Mouse (Mus musculus) neural tube, embryonic 13.5 days (tissue): ENCODE data around the gene Banp. TPM values are rescaled to one million over a fixed set of nuclear protein-coding genes. Genes with fewer than 3 reads are reported as not detected.

Experiments
- ATAC-seq: fragments of 200-750 bp; cut with Nextera tagmentation; 2 replicates; pipeline ENCODE4 v1.8.0; 2017; ENCODE audit warnings: low read depth, mild to moderate bottlenecking, moderate TSS enrichment, moderate library complexity
- H3K27ac ChIP-seq: fragments of 300-500 bp; sonication (generic); replicated peaks from 2 replicates; pipeline ENCODE4 v1.5.1; 2015; ENCODE audit warnings: moderate library complexity, mild to moderate bottlenecking, inconsistent platforms
- H3K27me3 ChIP-seq: fragments of 300-500 bp; sonication (generic); 2 replicates; pipeline ENCODE4 v1.6.1; 2015; ENCODE audit warnings: mild to moderate bottlenecking, inconsistent platforms
- H3K36me3 ChIP-seq: fragments of 300-500 bp; sonication (generic); 2 replicates; pipeline ENCODE4 v1.6.1; 2015; ENCODE audit warnings: mild to moderate bottlenecking, inconsistent platforms
- H3K4me1 ChIP-seq: fragments of 300-500 bp; sonication (generic); replicated peaks from 2 replicates; pipeline ENCODE4 v1.6.1; 2015; ENCODE audit warnings: inconsistent platforms
- H3K4me2 ChIP-seq: fragments of 300-500 bp; sonication (generic); 2 replicates; pipeline ENCODE4 v1.6.1; 2015; ENCODE audit warnings: inconsistent platforms, mild to moderate bottlenecking, moderate library complexity
- H3K4me3 ChIP-seq: fragments of 300-500 bp; sonication (generic); 2 replicates; pipeline ENCODE4 v1.5.1; 2015; ENCODE audit warnings: mild to moderate bottlenecking, inconsistent platforms
- H3K9ac ChIP-seq: fragments of 300-500 bp; sonication (generic); 2 replicates; pipeline ENCODE4 v1.6.1; 2015; ENCODE audit warnings: moderate library complexity, mild to moderate bottlenecking, inconsistent platforms
- H3K9me3 ChIP-seq: fragments of 300-500 bp; sonication (generic); 2 replicates; pipeline ENCODE4 v1.6.1; 2016; ENCODE audit warnings: inconsistent platforms
- WGBS: fragments of 180-500 bp; shearing (Covaris S2); methylation state at CpG from one replicate; pipeline ENCODE4 v1.1.7; 2015; 5-methylcytosine and 5-hydroxymethylcytosine counted together
- polyA plus RNA-seq: library from polyadenylated mRNA; unstranded; fragments of >200 nt; fragmentation: Nextera tagmentation; extraction: Ambion mirVana; gene quantifications from 2 replicates; pipeline ENCODE4 v1.2.1, GENCODE M21; 2015

Banp gene
- polyA plus RNA-seq, 1 experiment from 2014 or later = 60.1 TPM

GRCm38 (mm10) chr8:121911400-121911799 is 38.1 kb upstream of the Banp start:
- Histone ChIP-seq H3K36me3 (no peaks in the 10 kb centered on the region), H3K27me3 (peaks cover 11% of the 10 kb centered on the region), H3K9me3 (no peaks in the 10 kb centered on the region), H3K4me3 (no peak overlapping the region), H3K9ac (no peak overlapping the region), H3K4me2 (no peak overlapping the region), H3K27ac (peak overlapping the region; percentile 42), H3K4me1 (peaks cover 9% of the 10 kb centered on the region)
- no peak for ATAC-seq
- WGBS = 89% methylated on average over 6 of the region's 6 CpGs

- 73% methylated on average over 7 of the region's 7 CpGs for WGBS
- peaks cover 11% of the 10 kb centered on the region for H3K27me3 ChIP-seq
- no peak overlapping the region for H3K4me3 ChIP-seq
- H3K36me3 ChIP-seq = no peaks in the 10 kb centered on the region
- ATAC-seq = no peak
- peak overlapping the region; percentile 42 for H3K27ac ChIP-seq
- no peak overlapping the region for H3K9ac ChIP-seq
- peaks cover 5% of the 10 kb centered on the region for H3K4me1 ChIP-seq
- H3K9me3 ChIP-seq = no peaks in the 10 kb centered on the region
- no peak overlapping the region for H3K4me2 ChIP-seq
These were observed 37.6 kb upstream of the Banp start for GRCm38 (mm10) chr8:121911987-121912386.

GRCm38 (mm10) chr8:121912831-121913230 is 36.7 kb upstream of the Banp start:
- Histone ChIP-seq H3K36me3 (no peaks in the 10 kb centered on the region), H3K27ac (peak overlapping the region; percentile 52; the same call in 1 of the 2 replicates), H3K27me3 (peaks cover 11% of the 10 kb centered on the region), H3K9me3 (no peaks in the 10 kb centered on the region), H3K4me2 (no peak overlapping the region), H3K9ac (no peak overlapping the region), H3K4me3 (no peak overlapping the region), H3K4me1 (peaks cover 3% of the 10 kb centered on the region)
- 67% methylated on average over 3 of the region's 3 CpGs for WGBS
- ATAC-seq = no peak

GRCm38 (mm10) chr8:121913378-121913777 is 36.2 kb upstream of the Banp start:
- Histone ChIP-seq H3K9me3 (no peaks in the 10 kb centered on the region), H3K4me3 (no peak overlapping the region), H3K27ac (no peak overlapping the region), H3K9ac (no peak overlapping the region), H3K4me1 (no peaks in the 10 kb centered on the region; the same call in 1 of the 2 replicates), H3K4me2 (no peak overlapping the region), H3K27me3 (peaks cover 11% of the 10 kb centered on the region), H3K36me3 (no peaks in the 10 kb centered on the region)
- WGBS = 78% methylated on average over 8 of the region's 8 CpGs
- ATAC-seq = no peak

- Histone ChIP-seq H3K27ac (no peak overlapping the region), H3K36me3 (no peaks in the 10 kb centered on the region), H3K9ac (no peak overlapping the region), H3K4me1 (peaks cover 22% of the 10 kb centered on the region), H3K9me3 (no peaks in the 10 kb centered on the region), H3K4me3 (no peak overlapping the region), H3K4me2 (no peak overlapping the region), H3K27me3 (no peaks in the 10 kb centered on the region)
- ATAC-seq = no peak
- 76% methylated on average over 4 of the region's 4 CpGs for WGBS
These were observed 30.4 kb upstream of the Banp start for GRCm38 (mm10) chr8:121919158-121919557.

GRCm38 (mm10) chr8:121919731-121920130 is 29.8 kb upstream of the Banp start:
- Histone ChIP-seq H3K9me3 (no peaks in the 10 kb centered on the region), H3K4me1 (peaks cover 22% of the 10 kb centered on the region), H3K36me3 (no peaks in the 10 kb centered on the region), H3K4me2 (no peak overlapping the region), H3K27me3 (no peaks in the 10 kb centered on the region), H3K27ac (peak overlapping the region; percentile 13; the same call in 1 of the 2 replicates), H3K9ac (no peak overlapping the region), H3K4me3 (no peak overlapping the region)
- no peak for ATAC-seq
- 26% methylated on average over 3 of the region's 3 CpGs for WGBS

GRCm38 (mm10) chr8:121921582-121921981 is 28.0 kb upstream of the Banp start:
- Histone ChIP-seq H3K4me3 (no peak overlapping the region), H3K4me1 (peaks cover 22% of the 10 kb centered on the region), H3K9me3 (no peaks in the 10 kb centered on the region), H3K9ac (no peak overlapping the region), H3K27ac (peak overlapping the region; percentile 67), H3K27me3 (no peaks in the 10 kb centered on the region), H3K36me3 (no peaks in the 10 kb centered on the region), H3K4me2 (no peak overlapping the region)
- ATAC-seq = no peak
- WGBS = 62% methylated on average over 8 of the region's 8 CpGs

- peaks cover 22% of the 10 kb centered on the region for H3K4me1 ChIP-seq
- H3K9ac ChIP-seq = no peak overlapping the region
- H3K4me3 ChIP-seq = no peak overlapping the region
- H3K9me3 ChIP-seq = no peaks in the 10 kb centered on the region
- no peaks in the 10 kb centered on the region for H3K36me3 ChIP-seq
- no peaks in the 10 kb centered on the region for H3K27me3 ChIP-seq
- WGBS = 66% methylated on average over 8 of the region's 8 CpGs
- no peak overlapping the region for H3K4me2 ChIP-seq
- peak overlapping the region; percentile 67 for H3K27ac ChIP-seq
- ATAC-seq = 0 out of 2 replicates have a peak, but pooled peaks have one; percentile 28
These were observed 27.4 kb upstream of the Banp start for GRCm38 (mm10) chr8:121922101-121922500.

GRCm38 (mm10) chr8:121924681-121925080 is 24.9 kb upstream of the Banp start:
- Histone ChIP-seq H3K4me3 (no peak overlapping the region), H3K4me1 (peaks cover 15% of the 10 kb centered on the region), H3K9me3 (no peaks in the 10 kb centered on the region), H3K9ac (no peak overlapping the region), H3K36me3 (no peaks in the 10 kb centered on the region), H3K27ac (no peak overlapping the region), H3K4me2 (no peak overlapping the region), H3K27me3 (no peaks in the 10 kb centered on the region)
- no peak for ATAC-seq
- 88% methylated on average over 5 of the region's 5 CpGs for WGBS

GRCm38 (mm10) chr8:121925624-121926023 is 23.9 kb upstream of the Banp start:
- WGBS = 28% methylated on average over 10 of the region's 10 CpGs
- ATAC-seq = 0 out of 2 replicates have a peak, but pooled peaks have one; percentile 13

GRCm38 (mm10) chr8:121926266-121926665 is 23.3 kb upstream of the Banp start:
- ATAC-seq = no peak
- no peaks in the 10 kb centered on the region for H3K9me3 ChIP-seq
- H3K27me3 ChIP-seq = no peaks in the 10 kb centered on the region
- 69% methylated on average over 8 of the region's 8 CpGs for WGBS
- H3K27ac ChIP-seq = no peak overlapping the region
- H3K4me2 ChIP-seq = no peak overlapping the region
- no peak overlapping the region for H3K4me3 ChIP-seq
- no peak overlapping the region for H3K9ac ChIP-seq
- H3K36me3 ChIP-seq = no peaks in the 10 kb centered on the region
- H3K4me1 ChIP-seq = peaks cover 5% of the 10 kb centered on the region; the same call in 1 of the 2 replicates

More at GRCm38 (mm10) chr8:121925624-121926023, 23.9 kb upstream of the Banp start:
- Histone ChIP-seq H3K4me2 (no peak overlapping the region), H3K36me3 (no peaks in the 10 kb centered on the region), H3K9ac (no peak overlapping the region), H3K4me1 (peaks cover 9% of the 10 kb centered on the region; the same call in 1 of the 2 replicates), H3K27ac (no peak overlapping the region), H3K27me3 (no peaks in the 10 kb centered on the region), H3K4me3 (no peak overlapping the region), H3K9me3 (no peaks in the 10 kb centered on the region)

- ATAC-seq = no peak
- Histone ChIP-seq H3K27me3 (no peaks in the 10 kb centered on the region), H3K4me3 (no peak overlapping the region), H3K9ac (no peak overlapping the region), H3K4me1 (no peaks in the 10 kb centered on the region), H3K9me3 (no peaks in the 10 kb centered on the region), H3K36me3 (no peaks in the 10 kb centered on the region), H3K27ac (no peak overlapping the region), H3K4me2 (no peak overlapping the region)
- 53% methylated on average over 8 of the region's 8 CpGs for WGBS
These were observed 22.2 kb upstream of the Banp start for GRCm38 (mm10) chr8:121927316-121927715.

- peaks cover 9% of the 10 kb centered on the region for H3K4me1 ChIP-seq
- H3K4me2 ChIP-seq = no peak overlapping the region
- H3K27me3 ChIP-seq = no peaks in the 10 kb centered on the region
- no peak for ATAC-seq
- 87% methylated on average over 4 of the region's 4 CpGs for WGBS
- H3K4me3 ChIP-seq = no peak overlapping the region
- H3K27ac ChIP-seq = no peak overlapping the region
- no peaks in the 10 kb centered on the region for H3K36me3 ChIP-seq
- H3K9ac ChIP-seq = no peak overlapping the region
- H3K9me3 ChIP-seq = no peaks in the 10 kb centered on the region
These were observed 19.5 kb upstream of the Banp start for GRCm38 (mm10) chr8:121930047-121930446.
